Mouse (Mus musculus): ENCODE results near the gene Eps8l2. TPM values are rescaled to one million over a fixed set of nuclear protein-coding genes. Genes with fewer than 3 reads are reported as not detected.
A peak's percentile ranks its signal among the peaks of the same experiment; 100 is the strongest.

The Eps8l2 gene
- polyA plus RNA-seq, 1 experiment from 2014 or later = 117 TPM

DNA sequence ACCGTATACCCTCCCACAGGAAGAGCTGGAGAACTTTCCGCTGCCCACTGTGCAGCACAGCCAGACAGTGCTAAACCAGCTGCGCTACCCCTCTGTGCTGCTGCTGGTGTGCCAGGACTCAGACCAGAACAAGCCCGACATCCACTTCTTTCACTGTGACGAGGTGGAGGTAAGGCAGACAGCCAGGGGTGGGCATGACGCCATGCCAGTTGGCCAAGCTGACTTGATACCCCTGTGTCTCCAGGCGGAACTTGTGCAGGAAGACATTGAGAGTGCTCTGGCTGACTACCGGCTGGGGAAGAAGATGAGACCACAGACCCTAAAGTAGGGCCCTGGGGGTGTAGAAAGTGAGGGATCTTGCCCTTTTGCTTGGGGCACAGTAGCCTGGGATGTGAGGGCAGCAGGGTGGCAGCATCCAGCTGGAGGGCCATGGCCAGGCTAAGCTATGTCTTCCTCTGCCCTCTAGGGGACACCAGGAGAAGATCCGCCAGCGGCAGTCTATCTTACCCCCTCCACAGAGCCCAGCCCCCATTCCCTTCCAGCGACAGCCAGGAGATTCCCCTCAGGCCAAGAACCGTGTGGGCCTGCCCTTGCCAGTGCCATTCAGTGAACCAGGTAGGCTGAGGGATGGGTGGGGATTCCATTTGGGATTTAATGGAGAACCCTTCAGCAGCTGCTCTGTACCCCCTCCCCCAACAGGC is 17.1 kb downstream of the Eps8l2 start:
- no peak for ATAC-seq
- Histone ChIP-seq H3K9ac (no peak overlapping the region), H3K9me3 (no peaks in the 10 kb centered on the region), H3K4me2 (replicated peaks) (no peak overlapping the region), H3K4me3 (replicated peaks) (no peak overlapping the region), H3K27ac (no peak overlapping the region), H3K27me3 (replicated peaks) (no peaks in the 10 kb centered on the region; the same call in 1 of the 2 replicates), H3K36me3 (no peaks in the 10 kb centered on the region), H3K4me1 (replicated peaks) (0 out of 2 replicates have a peak, but pooled peaks cover under 1% of the 10 kb centered on the region)
- 60% methylated on average over 12 of the region's 12 CpGs for whole genome bisulfite sequencing

GRCm38 (mm10) chr7:141356971-141357370 is 18.3 kb downstream of the Eps8l2 start:
- Histone ChIP-seq H3K9me3 (no peaks in the 10 kb centered on the region), H3K9ac (no peak overlapping the region), H3K27me3 (replicated peaks) (no peaks in the 10 kb centered on the region; the same call in 1 of the 2 replicates), H3K27ac (no peak overlapping the region), H3K4me3 (replicated peaks) (no peak overlapping the region), H3K4me2 (replicated peaks) (no peak overlapping the region), H3K36me3 (no peaks in the 10 kb centered on the region), H3K4me1 (replicated peaks) (peaks cover 10% of the 10 kb centered on the region; the same call in 1 of the 2 replicates)
- 76% methylated on average over 14 of the region's 14 CpGs for WGBS
- no peak for ATAC-seq

- 0 out of 2 replicates have a peak overlapping the region, but pooled peaks have one; percentile 9 for H3K4me2 ChIP-seq (replicated peaks)
- no peaks in the 10 kb centered on the region; the same call in 1 of the 2 replicates for H3K27me3 ChIP-seq (replicated peaks)
- H3K4me3 ChIP-seq (replicated peaks) = no peak overlapping the region
- no peaks in the 10 kb centered on the region for H3K9me3 ChIP-seq
- 14% methylated on average over 24 of the region's 24 CpGs for WGBS
- 0 out of 2 replicates have a peak, but pooled peaks cover 2% of the 10 kb centered on the region for H3K36me3 ChIP-seq
- no peak overlapping the region for H3K9ac ChIP-seq
- peak; percentile 87 for ATAC-seq
- peak overlapping the region; percentile 36; the same call in 1 of the 2 replicates for H3K27ac ChIP-seq
- peaks cover 10% of the 10 kb centered on the region; the same call in 1 of the 2 replicates for H3K4me1 ChIP-seq (replicated peaks)
Measured at GRCm38 (mm10) chr7:141361510-141361909, 22.8 kb downstream of the Eps8l2 start.

DNA sequence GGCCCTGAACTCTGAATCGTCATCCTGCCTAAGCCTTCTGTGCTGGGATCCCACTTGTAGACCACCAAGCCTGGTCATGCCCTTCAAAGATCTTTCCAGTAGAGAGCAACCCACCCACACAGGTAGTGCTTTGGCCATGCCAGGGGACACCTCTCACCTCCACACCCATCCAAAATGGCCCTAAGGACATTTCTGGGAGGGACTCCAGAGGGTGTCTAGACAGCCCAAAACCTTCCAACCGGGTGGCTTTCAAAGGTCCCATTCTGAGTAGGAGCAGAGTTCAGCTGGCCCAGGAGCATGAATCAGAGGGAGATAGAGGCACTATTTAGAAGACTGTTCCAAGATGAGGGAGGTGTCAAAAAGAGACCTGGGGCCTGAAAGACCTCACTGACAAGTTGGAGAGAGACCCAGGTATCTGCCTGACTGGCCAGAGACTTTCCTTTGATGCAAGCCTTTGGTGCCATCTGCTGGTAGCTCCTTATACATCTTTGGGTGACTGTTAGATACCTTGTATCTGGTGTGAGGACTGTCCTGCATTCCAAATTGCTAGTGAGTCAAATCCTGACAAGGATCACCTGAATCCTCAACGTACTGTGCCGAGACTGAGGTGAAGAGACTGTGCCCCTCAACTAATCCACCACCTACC is 24.5 kb downstream of the Eps8l2 start:
- H3K27me3 ChIP-seq (replicated peaks) = no peaks in the 10 kb centered on the region; the same call in 1 of the 2 replicates
- no peak overlapping the region for H3K4me2 ChIP-seq (replicated peaks)
- 51% methylated on average over 4 of the region's 4 CpGs for whole genome bisulfite sequencing
- H3K9ac ChIP-seq = no peak overlapping the region
- no peaks in the 10 kb centered on the region for H3K9me3 ChIP-seq
- no peak overlapping the region for H3K27ac ChIP-seq
- H3K4me3 ChIP-seq (replicated peaks) = no peak overlapping the region
- peak; percentile 52 for ATAC-seq
- H3K36me3 ChIP-seq = 0 out of 2 replicates have a peak, but pooled peaks cover 2% of the 10 kb centered on the region
- H3K4me1 ChIP-seq (replicated peaks) = peaks cover 10% of the 10 kb centered on the region; the same call in 1 of the 2 replicates

DNA sequence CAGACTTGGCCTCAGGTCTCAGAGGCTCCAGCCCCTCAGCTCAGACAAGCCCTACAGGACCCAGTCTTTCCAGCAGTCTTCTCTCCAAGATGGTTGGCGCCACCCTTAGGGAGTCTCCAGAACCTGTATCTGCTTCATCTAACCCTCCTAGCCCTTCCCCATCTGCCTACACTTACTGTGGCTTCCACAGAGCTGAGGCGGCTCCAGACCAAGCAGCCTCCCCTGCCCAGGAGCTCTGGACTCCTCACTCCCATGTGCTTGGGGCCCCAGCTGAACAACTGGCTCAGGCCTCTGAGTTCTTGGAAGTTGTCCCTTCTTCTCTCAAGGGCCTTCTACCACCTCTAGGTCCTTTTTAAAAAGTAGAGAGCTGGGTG is 25.1 kb downstream of the Eps8l2 start:
- 70% methylated on average over 2 of the region's 2 CpGs for WGBS
- no peaks in the 10 kb centered on the region; the same call in 1 of the 2 replicates for H3K27me3 ChIP-seq (replicated peaks)
- H3K4me1 ChIP-seq (replicated peaks) = peaks cover 10% of the 10 kb centered on the region; the same call in 1 of the 2 replicates
- no peak overlapping the region for H3K4me3 ChIP-seq (replicated peaks)
- no peaks in the 10 kb centered on the region for H3K9me3 ChIP-seq
- H3K36me3 ChIP-seq = 0 out of 2 replicates have a peak, but pooled peaks cover 2% of the 10 kb centered on the region
- H3K27ac ChIP-seq = no peak overlapping the region
- H3K9ac ChIP-seq = no peak overlapping the region
- peak; percentile 7; the same call in 1 of the 2 replicates for ATAC-seq
- H3K4me2 ChIP-seq (replicated peaks) = no peak overlapping the region

DNA sequence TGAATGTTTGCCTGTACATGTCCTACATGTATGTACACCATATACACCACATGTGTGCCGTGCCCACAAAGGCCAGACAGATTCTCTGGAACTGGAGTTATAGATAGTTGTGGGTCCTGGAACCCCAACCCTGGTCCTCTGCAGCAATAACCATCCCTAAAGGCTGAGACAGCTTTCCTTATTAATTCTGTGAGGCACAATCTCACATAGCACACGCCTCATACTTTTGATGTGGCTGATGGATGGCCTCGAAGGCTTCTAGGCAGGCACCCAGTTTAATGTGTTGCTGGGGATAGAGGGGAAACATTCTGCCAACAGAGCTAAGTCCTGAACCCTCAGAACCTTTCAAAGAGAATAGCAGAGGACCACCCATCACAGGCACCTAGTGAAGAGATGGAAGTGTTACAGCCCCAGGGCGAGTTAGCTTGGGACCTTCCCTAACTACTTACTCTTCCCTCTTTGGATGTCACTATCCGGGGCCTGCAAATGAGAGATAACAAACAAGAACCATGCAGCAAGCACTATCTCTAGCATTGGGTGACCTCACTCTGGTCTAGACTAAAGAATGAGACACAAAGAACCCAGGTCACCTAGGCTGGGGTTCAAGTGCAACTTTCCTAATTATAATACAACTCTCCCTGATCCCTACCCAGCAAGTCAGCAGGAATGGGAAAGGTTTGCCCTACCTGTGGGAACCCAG is 25.8 kb downstream of the Eps8l2 start:
- Histone ChIP-seq H3K9ac (no peak overlapping the region), H3K4me2 (replicated peaks) (no peak overlapping the region), H3K27ac (no peak overlapping the region), H3K4me1 (replicated peaks) (peaks cover 10% of the 10 kb centered on the region; the same call in 1 of the 2 replicates), H3K27me3 (replicated peaks) (no peaks in the 10 kb centered on the region; the same call in 1 of the 2 replicates), H3K4me3 (replicated peaks) (no peak overlapping the region), H3K9me3 (no peaks in the 10 kb centered on the region), H3K36me3 (0 out of 2 replicates have a peak, but pooled peaks cover 2% of the 10 kb centered on the region)
- ATAC-seq = no peak; the same call in 1 of the 2 replicates
- WGBS = 80% methylated on average over 5 of the region's 5 CpGs

DNA sequence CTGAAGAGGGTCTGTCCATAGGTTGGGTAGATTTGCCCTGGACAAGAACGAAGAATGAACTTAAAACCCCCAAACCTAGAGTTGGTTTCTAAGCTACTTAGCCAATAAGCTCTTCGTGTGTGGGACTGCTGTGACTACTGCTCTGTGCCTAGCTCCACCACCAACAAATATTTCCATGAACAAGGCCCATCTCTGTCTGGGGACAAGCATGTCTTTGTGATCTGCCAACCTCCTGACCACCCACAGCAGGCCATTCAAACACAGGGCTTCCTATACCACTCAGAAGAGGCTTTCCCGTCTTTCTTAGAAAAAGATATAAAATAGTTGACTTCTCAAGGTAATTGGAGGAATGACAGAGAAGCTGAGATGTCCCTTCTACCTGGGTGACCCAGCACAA is 26.4 kb downstream of the Eps8l2 start:
- no peak overlapping the region for H3K4me3 ChIP-seq (replicated peaks)
- 0 out of 2 replicates have a peak, but pooled peaks cover 2% of the 10 kb centered on the region for H3K36me3 ChIP-seq
- 65% methylated on average over 3 of the region's 3 CpGs for WGBS
- no peak overlapping the region for H3K27ac ChIP-seq
- H3K4me1 ChIP-seq (replicated peaks) = peaks cover 10% of the 10 kb centered on the region; the same call in 1 of the 2 replicates
- H3K9ac ChIP-seq = no peak overlapping the region
- no peak overlapping the region for H3K4me2 ChIP-seq (replicated peaks)
- H3K27me3 ChIP-seq (replicated peaks) = no peaks in the 10 kb centered on the region; the same call in 1 of the 2 replicates
- ATAC-seq = no peak
- H3K9me3 ChIP-seq = no peaks in the 10 kb centered on the region

GRCm38 (mm10) chr7:141367358-141367757 is 28.7 kb downstream of the Eps8l2 start:
- Histone ChIP-seq H3K9ac (no peak overlapping the region), H3K4me1 (replicated peaks) (0 out of 2 replicates have a peak, but pooled peaks cover 5% of the 10 kb centered on the region), H3K9me3 (no peaks in the 10 kb centered on the region), H3K4me3 (replicated peaks) (no peak overlapping the region), H3K27ac (no peak overlapping the region), H3K27me3 (replicated peaks) (no peaks in the 10 kb centered on the region), H3K4me2 (replicated peaks) (no peak overlapping the region), H3K36me3 (0 out of 2 replicates have a peak, but pooled peaks cover 2% of the 10 kb centered on the region)
- WGBS = 82% methylated on average over 4 of the region's 4 CpGs
- no peak for ATAC-seq

GRCm38 (mm10) chr7:141369918-141370317 is 31.2 kb downstream of the Eps8l2 start:
- Histone ChIP-seq H3K27ac (no peak overlapping the region), H3K27me3 (replicated peaks) (no peaks in the 10 kb centered on the region), H3K4me2 (replicated peaks) (no peak overlapping the region), H3K36me3 (no peaks in the 10 kb centered on the region), H3K4me1 (replicated peaks) (0 out of 2 replicates have a peak, but pooled peaks cover 6% of the 10 kb centered on the region), H3K9ac (no peak overlapping the region), H3K4me3 (replicated peaks) (no peak overlapping the region), H3K9me3 (no peaks in the 10 kb centered on the region)
- 69% methylated on average over 5 of the region's 5 CpGs for WGBS
- no peak for ATAC-seq

DNA sequence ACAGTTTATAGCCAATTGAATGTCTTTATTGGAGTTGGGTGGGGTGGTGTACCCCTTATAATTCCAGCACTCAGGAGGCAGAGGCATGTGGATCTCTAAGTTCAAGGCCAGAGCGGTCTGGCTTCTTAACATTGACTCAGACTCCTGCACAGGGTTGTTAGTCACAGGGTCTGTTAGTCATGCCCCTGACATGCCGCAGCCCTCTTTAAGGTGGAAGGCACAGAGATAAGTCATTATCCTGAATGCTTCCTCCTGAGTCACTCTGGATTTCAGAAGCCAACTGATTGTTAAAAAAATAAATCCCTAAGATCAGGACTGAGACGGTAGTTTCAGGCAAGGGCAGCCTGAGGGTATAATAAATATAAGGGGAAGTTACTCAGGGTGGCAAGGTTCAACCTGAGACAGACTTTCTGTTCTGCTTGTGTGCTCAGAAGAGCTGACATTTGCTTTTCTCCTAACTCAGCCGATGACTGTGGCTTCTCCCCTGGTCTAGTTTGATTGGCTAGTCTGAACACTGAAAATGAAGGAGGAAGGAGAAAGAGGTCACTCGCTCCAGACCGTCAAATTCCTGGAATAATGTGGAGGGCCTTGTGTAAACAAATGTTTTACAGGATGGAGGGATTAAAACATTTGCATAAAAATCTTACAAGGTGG is 33.4 kb downstream of the Eps8l2 start:
- H3K27me3 ChIP-seq (replicated peaks) = no peaks in the 10 kb centered on the region
- H3K4me1 ChIP-seq (replicated peaks) = 0 out of 2 replicates have a peak, but pooled peaks cover 6% of the 10 kb centered on the region
- H3K27ac ChIP-seq = peak overlapping the region; percentile 38
- H3K4me2 ChIP-seq (replicated peaks) = no peak overlapping the region; the same call in 1 of the 2 replicates
- peak; percentile 86 for ATAC-seq
- H3K4me3 ChIP-seq (replicated peaks) = no peak overlapping the region
- H3K36me3 ChIP-seq = no peaks in the 10 kb centered on the region
- H3K9ac ChIP-seq = no peak overlapping the region
- no peaks in the 10 kb centered on the region for H3K9me3 ChIP-seq
- 31% methylated on average over 6 of the region's 6 CpGs for WGBS

DNA sequence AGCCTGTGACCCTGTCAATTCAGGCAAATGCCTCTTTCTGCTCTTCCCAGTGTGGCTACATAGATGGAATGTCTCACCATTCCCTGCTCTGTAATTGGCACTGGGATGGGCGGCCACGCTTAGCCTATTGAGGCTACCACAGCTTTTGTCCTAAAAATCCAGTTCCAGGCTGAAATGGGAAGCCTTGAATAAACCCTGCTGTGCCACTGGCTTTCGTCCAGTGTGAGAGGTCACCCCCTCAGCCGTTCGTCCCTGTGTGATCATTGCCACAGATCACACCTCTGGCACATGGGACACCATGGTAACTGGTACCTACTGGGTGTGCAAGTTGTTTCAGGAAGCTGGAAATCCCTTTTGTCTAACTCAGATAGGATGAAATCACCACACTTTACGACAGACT is 34.9 kb downstream of the Eps8l2 start:
- ATAC-seq = no peak
- Histone ChIP-seq H3K27me3 (replicated peaks) (no peaks in the 10 kb centered on the region), H3K9ac (no peak overlapping the region), H3K27ac (no peak overlapping the region), H3K36me3 (no peaks in the 10 kb centered on the region), H3K4me1 (replicated peaks) (0 out of 2 replicates have a peak, but pooled peaks cover 6% of the 10 kb centered on the region), H3K9me3 (no peaks in the 10 kb centered on the region), H3K4me3 (replicated peaks) (no peak overlapping the region), H3K4me2 (replicated peaks) (no peak overlapping the region)
- WGBS = 69% methylated on average over 6 of the region's 6 CpGs

Data from intestine, embryonic 15.5 days (tissue).